Mouse (Mus musculus) lung, adult 2 months (tissue): ENCODE measurements at regions not wholly inside any gene's neighbourhood (a gene's known extent, or its start where the extent isn't known, plus 50 kb on each side); places are given as distances from the start of the nearest gene placed in this dataset.

Experiments used
- DNase-seq: peaks from one replicate; pipeline ENCODE4 v3.0.0; 2022
- H3K4me1 ChIP-seq: fragments of 200-500 bp; 2 replicates; pipeline ENCODE4 v1.6.1; 2011; ENCODE audit warnings: low read length; ENCODE audit not compliant: control insufficient read depth, insufficient read depth
- H3K4me3 ChIP-seq: fragments of 200-500 bp; replicated peaks from 2 replicates; pipeline ENCODE3; 2011; ENCODE audit warnings: low read depth, mild to moderate bottlenecking, control low read depth, low read length; ENCODE audit errors: extremely low read depth
- CTCF ChIP-seq: fragments of 200-500 bp; IDR thresholded peaks from 2 replicates; pipeline ENCODE4 v1.5.1; 2011; ENCODE audit warnings: mild to moderate bottlenecking, low read length, control low read depth; ENCODE audit not compliant: insufficient read depth
- POLR2A ChIP-seq: fragments of 200-500 bp; IDR thresholded peaks from 2 replicates; pipeline ENCODE4 v1.6.1; 2011; ENCODE audit warnings: low read depth, mild to moderate bottlenecking, control low read depth, low read length, borderline replicate concordance; ENCODE audit errors: extremely low read depth
- WGBS: fragments of 180-500 bp; shearing (Covaris S2); methylation state at CpG from one replicate; pipeline ENCODE4 v1.1.7; 2018; 5-methylcytosine and 5-hydroxymethylcytosine counted together

- H3K4me3 ChIP-seq: no peak overlapping the region
- DNase-seq: no peak
- TF ChIP-seq CTCF (no peak), POLR2A (no peak)
- WGBS: 83% methylated on average over 3 of the region's 3 CpGs
- H3K4me1 ChIP-seq: peaks cover 6% of the 10 kb centered on the region; the same call in 1 of the 2 replicates
These were observed 183.6 kb upstream of the Spred2 start for GRCm38 (mm10) chr11:19740562-19740961.

GRCm38 (mm10) chr11:19747097-19747972 is 176.8 kb upstream of the Spred2 start:
- 44% methylated on average over 11 of the region's 11 CpGs for WGBS
- H3K4me3 ChIP-seq: no peak overlapping the region
- DNase-seq: no peak
- TF ChIP-seq POLR2A: no peak
- no peak for TF ChIP-seq CTCF
- peaks cover 4% of the 10 kb centered on the region; the same call in 1 of the 2 replicates for H3K4me1 ChIP-seq

- TF ChIP-seq POLR2A (no peak), CTCF (no peak)
- no peak for DNase-seq
- 38% methylated on average over 14 of the region's 14 CpGs for WGBS
- no peak overlapping the region for H3K4me3 ChIP-seq
- peaks cover 4% of the 10 kb centered on the region; the same call in 1 of the 2 replicates for H3K4me1 ChIP-seq
These were observed 176.1 kb upstream of the Spred2 start for GRCm38 (mm10) chr11:19747973-19748559.

- WGBS: 69% methylated on average over 4 of the region's 4 CpGs
- H3K4me3 ChIP-seq: no peak overlapping the region
- no peaks in the 10 kb centered on the region for H3K4me1 ChIP-seq
- TF ChIP-seq POLR2A (no peak), CTCF (no peak)
- DNase-seq: no peak
These were observed 165.3 kb upstream of the Spred2 start for GRCm38 (mm10) chr11:19758892-19759291.

GRCm38 (mm10) chr11:19760861-19761693 is 163.1 kb upstream of the Spred2 start:
- TF ChIP-seq CTCF (peak; percentile 21; the same call in 1 of the 2 replicates), POLR2A (no peak)
- WGBS: 9% methylated on average over 16 of the region's 16 CpGs
- DNase-seq: peak; percentile 22
- no peaks in the 10 kb centered on the region for H3K4me1 ChIP-seq
- H3K4me3 ChIP-seq: peak overlapping the region; percentile 52

GRCm38 (mm10) chr11:19761694-19761976 is 162.5 kb upstream of the Spred2 start:
- Histone ChIP-seq H3K4me3 (no peak overlapping the region), H3K4me1 (no peaks in the 10 kb centered on the region)
- 52% methylated on average over 4 of the region's 4 CpGs for whole genome bisulfite sequencing
- no peak for DNase-seq
- no peak for TF ChIP-seq CTCF
- no peak for TF ChIP-seq POLR2A

GRCm38 (mm10) chr11:19767316-19767715 is 156.9 kb upstream of the Spred2 start:
- no peak for TF ChIP-seq POLR2A
- TF ChIP-seq CTCF: no peak
- 74% methylated on average over 5 of the region's 5 CpGs for WGBS
- Histone ChIP-seq H3K4me3 (no peak overlapping the region), H3K4me1 (no peaks in the 10 kb centered on the region)
- no peak for DNase-seq

- TF ChIP-seq POLR2A (no peak), CTCF (no peak)
These were observed 156.3 kb upstream of the Spred2 start for GRCm38 (mm10) chr11:19767871-19768270.

GRCm38 (mm10) chr11:19768962-19769361 is 155.2 kb upstream of the Spred2 start:
- no peak for DNase-seq
- H3K4me1 ChIP-seq: no peaks in the 10 kb centered on the region
- H3K4me3 ChIP-seq: no peak overlapping the region
- 74% methylated on average over 1 of the region's 1 CpGs for WGBS
- no peak for TF ChIP-seq CTCF
- TF ChIP-seq POLR2A: no peak

More at GRCm38 (mm10) chr11:19767871-19768270, 156.3 kb upstream of the Spred2 start:
- H3K4me1 ChIP-seq: no peaks in the 10 kb centered on the region
- H3K4me3 ChIP-seq: no peak overlapping the region
- WGBS: 88% methylated on average over 9 of the region's 9 CpGs
- DNase-seq: no peak
